Mouse (Mus musculus): ENCODE results near the gene Coq8a. TPM values are rescaled to one million over a fixed set of nuclear protein-coding genes. Genes with fewer than 3 reads are reported as not detected.

Coq8a gene
- polyA plus RNA-seq, 1 experiment from 2014 or later = 16.0 TPM

GRCm38 (mm10) chr1:180172600-180172999 is 26.8 kb downstream of the Coq8a start:
- Histone ChIP-seq H3K4me2 (no peak overlapping the region), H3K9ac (no peak overlapping the region), H3K36me3 (no peaks in the 10 kb centered on the region), H3K9me3 (no peaks in the 10 kb centered on the region), H3K27ac (no peak overlapping the region), H3K27me3 (replicated peaks) (no peaks in the 10 kb centered on the region), H3K4me1 (peaks cover 4% of the 10 kb centered on the region; the same call in 1 of the 2 replicates), H3K4me3 (replicated peaks) (no peak overlapping the region)
- ATAC-seq (ENCODE audit: insufficient read depth, low FRiP score, low read depth) = no peak
- WGBS = 83% methylated on average over 4 of the region's 4 CpGs

- Histone ChIP-seq H3K9ac (no peak overlapping the region), H3K36me3 (no peaks in the 10 kb centered on the region), H3K27ac (no peak overlapping the region), H3K27me3 (replicated peaks) (no peaks in the 10 kb centered on the region), H3K4me3 (replicated peaks) (no peak overlapping the region), H3K4me1 (peaks cover 4% of the 10 kb centered on the region; the same call in 1 of the 2 replicates), H3K9me3 (no peaks in the 10 kb centered on the region), H3K4me2 (no peak overlapping the region)
- 82% methylated on average over 2 of the region's 2 CpGs for WGBS
- ATAC-seq (ENCODE audit: insufficient read depth, low FRiP score, low read depth) = no peak
Observed at GRCm38 (mm10) chr1:180171883-180172282, 27.5 kb downstream of the Coq8a start.

GRCm38 (mm10) chr1:180170071-180170470 is 29.3 kb downstream of the Coq8a start:
- Histone ChIP-seq H3K4me1 (no peaks in the 10 kb centered on the region), H3K27me3 (replicated peaks) (no peaks in the 10 kb centered on the region), H3K9ac (no peak overlapping the region), H3K9me3 (no peaks in the 10 kb centered on the region), H3K4me2 (no peak overlapping the region), H3K36me3 (no peaks in the 10 kb centered on the region), H3K27ac (no peak overlapping the region), H3K4me3 (replicated peaks) (no peak overlapping the region)
- ATAC-seq (ENCODE audit: insufficient read depth, low FRiP score, low read depth) = no peak
- WGBS = 90% methylated on average over 8 of the region's 8 CpGs

GRCm38 (mm10) chr1:180169161-180169560 is 30.2 kb downstream of the Coq8a start:
- H3K4me3 ChIP-seq (replicated peaks) = no peak overlapping the region
- no peak overlapping the region for H3K9ac ChIP-seq
- ATAC-seq (ENCODE audit: insufficient read depth, low FRiP score, low read depth) = no peak
- no peak overlapping the region for H3K27ac ChIP-seq
- H3K4me1 ChIP-seq = no peaks in the 10 kb centered on the region
- no peaks in the 10 kb centered on the region for H3K36me3 ChIP-seq
- H3K9me3 ChIP-seq = no peaks in the 10 kb centered on the region
- no peaks in the 10 kb centered on the region for H3K27me3 ChIP-seq (replicated peaks)
- 87% methylated on average over 7 of the region's 7 CpGs for WGBS
- no peak overlapping the region for H3K4me2 ChIP-seq

- Histone ChIP-seq H3K4me2 (no peak overlapping the region), H3K4me3 (replicated peaks) (no peak overlapping the region), H3K4me1 (no peaks in the 10 kb centered on the region), H3K9ac (no peak overlapping the region), H3K9me3 (no peaks in the 10 kb centered on the region), H3K27me3 (replicated peaks) (no peaks in the 10 kb centered on the region), H3K36me3 (no peaks in the 10 kb centered on the region), H3K27ac (no peak overlapping the region)
- ATAC-seq (ENCODE audit: insufficient read depth, low FRiP score, low read depth) = no peak
- 92% methylated on average over 6 of the region's 6 CpGs for WGBS
Observed at GRCm38 (mm10) chr1:180168294-180168693, 31.1 kb downstream of the Coq8a start.

GRCm38 (mm10) chr1:180166533-180166932 is 32.9 kb downstream of the Coq8a start:
- H3K4me3 ChIP-seq (replicated peaks) = no peak overlapping the region
- H3K36me3 ChIP-seq = peaks cover 5% of the 10 kb centered on the region; the same call in 1 of the 2 replicates
- no peak for ATAC-seq (ENCODE audit: insufficient read depth, low FRiP score, low read depth)
- H3K9ac ChIP-seq = no peak overlapping the region
- no peaks in the 10 kb centered on the region for H3K4me1 ChIP-seq
- H3K27me3 ChIP-seq (replicated peaks) = no peaks in the 10 kb centered on the region
- 84% methylated on average over 5 of the region's 5 CpGs for WGBS
- no peaks in the 10 kb centered on the region for H3K9me3 ChIP-seq
- no peak overlapping the region for H3K4me2 ChIP-seq
- H3K27ac ChIP-seq = no peak overlapping the region

- ATAC-seq (ENCODE audit: insufficient read depth, low FRiP score, low read depth) = no peak
- H3K4me2 ChIP-seq = no peak overlapping the region
- H3K4me3 ChIP-seq (replicated peaks) = no peak overlapping the region
- H3K9me3 ChIP-seq = no peaks in the 10 kb centered on the region
- H3K36me3 ChIP-seq = peaks cover 16% of the 10 kb centered on the region; the same call in 1 of the 2 replicates
- H3K9ac ChIP-seq = no peak overlapping the region
- H3K4me1 ChIP-seq = no peaks in the 10 kb centered on the region
- H3K27ac ChIP-seq = no peak overlapping the region
- 88% methylated on average over 7 of the region's 7 CpGs for WGBS
- H3K27me3 ChIP-seq (replicated peaks) = no peaks in the 10 kb centered on the region
Observed at GRCm38 (mm10) chr1:180162986-180163385, 36.4 kb downstream of the Coq8a start.

GRCm38 (mm10) chr1:180161566-180162355 is 37.6 kb downstream of the Coq8a start:
- H3K9ac ChIP-seq = no peak overlapping the region
- no peak overlapping the region for H3K4me2 ChIP-seq
- no peak overlapping the region for H3K4me3 ChIP-seq (replicated peaks)
- no peaks in the 10 kb centered on the region for H3K27me3 ChIP-seq (replicated peaks)
- peaks cover 16% of the 10 kb centered on the region; the same call in 1 of the 2 replicates for H3K36me3 ChIP-seq
- 86% methylated on average over 20 of the region's 20 CpGs for WGBS
- no peaks in the 10 kb centered on the region for H3K4me1 ChIP-seq
- H3K9me3 ChIP-seq = no peaks in the 10 kb centered on the region
- H3K27ac ChIP-seq = no peak overlapping the region
- ATAC-seq (ENCODE audit: insufficient read depth, low FRiP score, low read depth) = no peak

- Histone ChIP-seq H3K4me2 (no peak overlapping the region), H3K27me3 (replicated peaks) (no peaks in the 10 kb centered on the region), H3K4me1 (no peaks in the 10 kb centered on the region), H3K9me3 (no peaks in the 10 kb centered on the region), H3K36me3 (peaks cover 16% of the 10 kb centered on the region; the same call in 1 of the 2 replicates), H3K4me3 (replicated peaks) (no peak overlapping the region), H3K27ac (no peak overlapping the region), H3K9ac (no peak overlapping the region)
- no peak for ATAC-seq (ENCODE audit: insufficient read depth, low FRiP score, low read depth)
- WGBS = 83% methylated on average over 3 of the region's 3 CpGs
Observed at GRCm38 (mm10) chr1:180161160-180161559, 38.2 kb downstream of the Coq8a start.

GRCm38 (mm10) chr1:180160545-180160944 is 38.9 kb downstream of the Coq8a start:
- Histone ChIP-seq H3K36me3 (peaks cover 16% of the 10 kb centered on the region; the same call in 1 of the 2 replicates), H3K27ac (no peak overlapping the region), H3K27me3 (replicated peaks) (no peaks in the 10 kb centered on the region), H3K9me3 (no peaks in the 10 kb centered on the region), H3K9ac (no peak overlapping the region), H3K4me2 (no peak overlapping the region), H3K4me1 (no peaks in the 10 kb centered on the region), H3K4me3 (replicated peaks) (no peak overlapping the region)
- ATAC-seq (ENCODE audit: insufficient read depth, low FRiP score, low read depth) = no peak
- 82% methylated on average over 2 of the region's 2 CpGs for WGBS

GRCm38 (mm10) chr1:180158648-180159047 is 40.8 kb downstream of the Coq8a start:
- Histone ChIP-seq H3K9me3 (no peaks in the 10 kb centered on the region), H3K4me2 (no peak overlapping the region), H3K9ac (no peak overlapping the region), H3K27ac (0 out of 2 replicates have a peak overlapping the region, but pooled peaks have one; percentile 12), H3K4me3 (replicated peaks) (no peak overlapping the region), H3K36me3 (peaks cover 19% of the 10 kb centered on the region), H3K27me3 (replicated peaks) (no peaks in the 10 kb centered on the region), H3K4me1 (no peaks in the 10 kb centered on the region)
- peak; percentile 47; the same call in 1 of the 2 replicates for ATAC-seq (ENCODE audit: insufficient read depth, low FRiP score, low read depth)
- 60% methylated on average over 2 of the region's 2 CpGs for WGBS

- Histone ChIP-seq H3K27me3 (replicated peaks) (no peaks in the 10 kb centered on the region), H3K9me3 (no peaks in the 10 kb centered on the region), H3K27ac (no peak overlapping the region), H3K4me3 (replicated peaks) (no peak overlapping the region), H3K4me1 (no peaks in the 10 kb centered on the region), H3K36me3 (peaks cover 3% of the 10 kb centered on the region; the same call in 1 of the 2 replicates), H3K9ac (no peak overlapping the region), H3K4me2 (no peak overlapping the region)
- 80% methylated on average over 8 of the region's 8 CpGs for WGBS
- no peak for ATAC-seq (ENCODE audit: insufficient read depth, low FRiP score, low read depth)
Observed at GRCm38 (mm10) chr1:180151191-180151590, 48.2 kb downstream of the Coq8a start.

Data from stomach, embryonic 15.5 days (tissue).